Mouse (Mus musculus): ENCODE measurements around the gene Il1r2.

The Il1r2 gene

DNA sequence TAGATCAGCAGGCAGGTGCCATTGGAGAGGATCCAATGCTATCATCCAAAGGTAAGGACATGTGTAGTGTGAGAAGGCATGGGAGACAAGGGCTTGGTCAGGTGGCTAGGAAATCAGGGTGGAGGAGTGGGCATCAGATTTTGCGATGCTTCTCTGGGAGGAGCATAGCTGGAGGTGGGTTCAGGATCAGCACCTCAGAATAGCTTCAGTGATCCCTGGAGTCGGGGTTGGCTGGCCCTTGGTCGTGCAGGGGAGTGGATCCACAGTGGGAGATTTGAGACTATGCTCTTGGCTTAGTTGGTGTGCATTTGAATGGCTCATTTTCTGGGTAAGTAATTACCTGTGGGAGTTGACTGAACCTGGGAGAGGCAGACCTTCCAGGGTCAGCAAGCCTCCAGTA is 59.7 kb downstream of the Il1r2 start:
- no peak for DNase-seq

DNA sequence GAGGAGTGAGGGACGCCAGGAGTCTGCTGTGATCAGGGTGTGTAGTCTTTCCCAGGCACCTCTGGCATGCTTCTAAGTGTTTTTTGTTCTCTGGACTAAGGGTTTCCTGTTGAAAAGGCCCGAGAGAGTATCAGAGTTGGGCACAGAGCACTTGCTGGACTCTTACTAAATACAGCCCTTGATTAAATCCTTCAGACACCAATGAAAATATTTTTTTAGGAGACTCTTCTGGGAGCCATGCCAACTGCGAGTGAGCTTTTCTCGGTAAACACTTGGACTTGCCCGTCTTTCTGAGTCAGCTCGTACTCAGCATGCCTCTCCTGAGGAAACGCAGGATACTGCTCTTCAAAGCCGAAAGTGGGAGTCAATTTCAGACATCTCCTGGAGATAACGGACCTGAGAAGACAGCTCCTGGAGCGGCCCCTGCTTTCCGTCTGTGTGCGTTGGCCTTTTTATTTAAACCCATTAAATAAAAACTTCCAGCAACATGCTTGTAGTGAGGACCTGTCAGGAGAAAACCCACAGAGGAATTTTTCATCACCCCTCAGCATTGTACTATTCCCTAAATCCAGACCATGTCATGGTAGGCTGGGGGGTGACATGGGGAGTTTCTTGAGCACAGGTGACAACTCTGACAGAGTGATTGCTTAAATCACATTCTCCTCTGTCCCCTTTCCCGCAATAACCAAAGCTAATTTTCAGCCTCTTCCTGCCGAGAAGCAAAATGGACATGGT is 66.1 kb downstream of the Il1r2 start:
- peak; percentile 81 for DNase-seq

DNA sequence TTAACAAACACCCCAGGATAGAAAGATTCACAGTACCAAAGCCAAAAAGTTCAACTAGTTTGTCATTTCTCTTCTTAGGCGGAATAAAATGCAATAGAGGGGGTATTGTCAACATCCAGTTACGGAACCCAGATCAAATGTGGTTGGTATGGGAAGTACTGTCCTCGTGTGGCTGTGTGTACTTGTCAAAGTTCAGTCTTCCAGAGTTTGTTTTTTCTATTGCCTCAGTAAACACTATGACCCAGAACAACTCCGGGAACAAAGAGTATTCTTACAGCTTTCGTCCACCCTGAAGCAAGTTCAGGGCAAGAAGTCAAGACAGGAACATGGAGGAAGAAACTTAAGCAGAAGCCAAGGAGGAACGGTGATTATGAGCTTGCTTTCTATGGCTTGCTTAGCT is 82.2 kb downstream of the Il1r2 start:
- DNase-seq = no peak

DNA sequence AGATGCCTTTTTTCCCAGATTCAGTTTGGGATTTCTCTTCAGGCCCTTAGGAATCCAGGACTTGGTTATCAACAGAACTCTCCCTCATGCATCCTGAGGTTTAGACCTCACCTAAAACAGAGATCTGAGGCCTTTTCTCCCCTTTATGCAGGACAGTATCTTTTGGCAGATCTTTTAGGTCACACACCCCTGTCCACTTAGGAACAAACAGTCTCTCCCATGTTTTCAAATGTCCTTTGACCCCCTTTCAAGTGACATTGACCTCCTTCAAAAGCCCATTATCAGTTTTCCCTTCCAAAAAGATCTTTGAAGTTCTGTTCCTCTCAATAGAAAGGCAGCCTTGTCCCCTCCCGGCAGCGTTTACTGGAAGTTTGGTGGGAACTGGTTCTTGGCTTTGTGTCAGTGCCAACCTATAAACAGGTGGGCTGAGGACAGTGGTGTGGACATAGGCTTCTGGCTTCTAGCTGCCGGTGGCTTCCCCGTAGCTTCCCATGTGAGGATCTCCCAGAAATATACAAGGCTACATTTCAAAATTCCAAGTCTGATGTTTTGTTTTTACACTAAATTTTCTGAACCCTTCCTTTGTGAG is 89.5 kb downstream of the Il1r2 start:
- no peak for DNase-seq

DNA sequence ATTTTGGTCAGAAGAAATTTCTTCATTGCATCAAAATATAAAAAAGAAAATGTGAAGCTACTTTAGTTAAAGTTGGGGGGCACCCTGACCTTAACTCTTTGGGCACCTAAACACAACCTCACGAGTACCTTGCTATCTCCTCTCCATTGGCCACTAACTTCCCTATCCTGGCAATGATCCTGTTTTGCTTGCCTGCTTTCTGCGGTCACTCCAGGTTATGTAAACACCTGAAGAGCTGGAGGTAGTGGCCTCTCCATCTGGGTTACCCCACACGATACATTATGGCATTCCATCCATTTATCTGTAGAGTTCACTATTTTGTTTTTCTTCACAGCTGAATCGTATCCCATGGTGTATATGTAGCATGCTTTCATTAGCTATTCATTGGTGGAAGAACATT is 90.5 kb downstream of the Il1r2 start:
- DNase-seq = no peak

DNA sequence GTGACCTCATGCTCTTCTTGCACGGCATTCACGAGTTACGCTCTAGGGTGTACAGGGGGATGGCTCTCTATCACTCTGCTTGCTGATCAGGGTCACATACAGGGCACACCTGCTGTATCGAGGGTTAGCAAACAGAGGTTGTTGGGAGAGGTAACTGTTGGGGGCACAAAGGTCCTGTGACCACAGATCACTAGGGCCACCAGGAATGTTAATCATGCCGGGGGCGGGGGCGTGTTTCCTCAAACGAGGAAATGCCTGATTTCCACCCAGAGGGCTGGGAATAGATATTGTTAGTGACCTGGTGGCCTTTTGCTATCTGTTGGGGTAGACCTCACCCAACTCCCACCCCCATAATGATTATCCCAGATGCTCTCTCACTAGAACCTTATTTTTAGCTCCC is 93.7 kb downstream of the Il1r2 start:
- no peak for DNase-seq

DNA sequence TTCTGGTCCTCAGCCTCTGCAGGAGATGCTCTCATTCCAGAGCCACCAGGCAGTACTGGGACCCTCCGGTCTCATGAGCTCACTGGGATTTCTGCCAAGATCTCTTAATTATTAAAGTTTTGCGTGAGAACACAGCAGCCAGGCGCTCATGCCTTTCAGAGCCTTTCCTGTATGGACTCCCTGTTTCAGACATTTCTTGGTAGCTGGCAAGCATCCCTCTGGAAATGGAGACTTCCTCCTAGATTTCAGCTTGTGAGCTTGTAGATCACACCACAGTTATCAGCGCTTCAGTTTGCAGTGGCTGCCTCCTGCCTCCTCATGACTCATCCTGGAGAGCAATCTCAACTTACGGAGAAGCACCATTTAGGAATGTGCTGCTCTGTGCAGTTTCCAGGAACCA is 98.0 kb downstream of the Il1r2 start:
- peak; percentile 45 for DNase-seq

DNA sequence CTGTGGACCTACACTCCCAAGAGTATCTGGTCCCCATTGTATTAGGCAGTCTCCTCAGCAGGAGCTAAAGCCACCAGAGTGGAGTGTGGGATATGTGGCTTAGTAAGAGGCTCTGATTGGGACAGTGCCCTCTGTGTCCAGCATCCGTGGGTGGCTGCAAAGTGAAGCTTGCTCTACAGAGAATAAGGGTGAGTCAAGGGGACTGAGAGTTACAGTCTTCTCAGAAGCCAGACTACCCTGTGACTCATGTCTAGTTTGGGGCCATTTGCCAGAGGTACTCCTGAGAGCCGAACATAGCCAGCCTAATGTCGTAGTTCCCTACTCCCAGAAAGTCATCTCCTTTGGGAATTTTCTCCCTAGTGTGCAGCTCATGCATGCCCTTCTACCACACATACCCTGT is 100.3 kb downstream of the Il1r2 start:
- no peak for DNase-seq

Measured in kidney, postnatal 10 days (tissue).